Mouse (Mus musculus) right cerebral cortex, adult 18-20 months (tissue): ENCODE results near the gene Dbf4.

Experiments
- DNase-seq: peaks from one replicate; pipeline ENCODE4 v3.0.0; 2022; ENCODE audit warnings: mixed read lengths

Gene Dbf4

DNA sequence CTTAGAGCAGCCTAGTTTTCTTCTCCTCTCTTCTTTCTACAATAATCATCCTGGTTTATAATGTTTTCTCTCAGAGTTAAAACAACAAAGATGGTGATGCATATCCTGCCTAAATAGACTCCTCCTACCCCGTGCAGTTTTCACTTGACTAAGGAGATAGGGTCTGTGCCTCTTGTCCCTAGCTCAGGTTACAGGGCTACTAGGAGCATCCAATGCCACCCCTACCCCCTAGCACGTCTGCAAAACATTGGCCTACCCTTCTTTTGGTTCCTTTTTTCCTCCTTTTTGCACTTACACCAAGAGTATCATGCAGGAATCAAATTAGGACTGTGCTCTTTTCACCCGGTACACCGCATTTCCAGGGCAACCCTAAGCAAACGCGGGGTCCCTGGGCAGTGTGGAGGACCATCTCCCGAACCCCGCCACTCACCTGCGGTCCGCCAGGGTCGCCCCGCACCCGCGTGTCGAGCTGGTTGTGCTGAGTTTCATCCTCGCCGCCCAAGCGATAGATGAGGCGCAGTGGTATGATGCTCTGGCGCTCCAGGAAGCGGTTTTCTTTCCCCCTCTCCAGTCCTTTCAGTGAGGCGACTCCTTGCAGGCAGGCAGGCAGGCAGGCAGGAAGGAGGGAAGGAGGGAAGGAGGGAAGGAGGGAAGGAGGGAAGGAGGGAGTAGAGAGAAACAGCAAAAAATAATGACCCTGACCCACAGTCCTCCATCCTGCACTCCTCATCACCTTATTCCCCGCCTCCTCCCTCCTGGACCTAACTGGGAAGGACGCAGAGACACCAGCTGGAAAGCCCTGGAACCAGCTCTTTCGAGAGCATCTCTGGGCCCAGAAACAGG lies 55.5 kb downstream of the Dbf4 start:
- DNase-seq, result peak; percentile 43

DNA sequence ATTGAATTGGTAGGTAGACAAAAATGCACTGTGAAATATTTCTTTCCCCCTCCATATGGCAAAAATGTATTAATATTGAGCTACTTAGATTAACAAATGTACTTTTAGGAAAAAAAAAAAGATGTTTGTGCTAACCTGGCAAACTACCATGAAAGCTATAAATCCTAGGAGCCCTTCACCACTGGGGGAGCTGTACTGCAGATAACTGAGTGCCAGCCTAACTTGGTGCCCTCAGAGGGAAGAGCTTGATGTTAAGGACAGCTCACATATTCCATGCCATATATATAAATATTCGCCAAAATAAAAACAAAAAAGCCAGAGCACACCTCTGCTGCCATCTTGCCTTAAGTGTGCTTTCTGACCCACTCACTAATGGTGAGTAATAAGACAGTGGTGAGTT lies 60.2 kb downstream of the Dbf4 start:
- DNase-seq, result no peak

DNA sequence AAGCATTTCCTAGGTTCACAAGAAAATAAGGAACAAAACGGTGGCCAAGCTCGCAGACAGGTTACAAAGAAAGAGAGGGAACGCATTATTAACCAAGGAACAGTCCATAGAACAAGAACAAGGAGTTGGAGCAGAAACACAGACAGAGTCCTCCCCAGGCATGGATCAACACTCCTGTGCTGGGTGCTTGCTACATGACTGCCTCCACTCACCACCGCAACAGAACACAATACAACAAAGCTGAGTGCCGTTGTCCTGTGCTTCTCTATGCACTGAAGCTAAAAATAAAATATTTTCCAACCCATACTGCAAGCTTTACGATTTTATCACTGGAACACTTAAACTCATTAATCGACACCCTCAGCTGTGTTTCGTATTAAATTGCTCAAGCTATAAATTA lies 64.8 kb downstream of the Dbf4 start:
- DNase-seq, result no peak

DNA sequence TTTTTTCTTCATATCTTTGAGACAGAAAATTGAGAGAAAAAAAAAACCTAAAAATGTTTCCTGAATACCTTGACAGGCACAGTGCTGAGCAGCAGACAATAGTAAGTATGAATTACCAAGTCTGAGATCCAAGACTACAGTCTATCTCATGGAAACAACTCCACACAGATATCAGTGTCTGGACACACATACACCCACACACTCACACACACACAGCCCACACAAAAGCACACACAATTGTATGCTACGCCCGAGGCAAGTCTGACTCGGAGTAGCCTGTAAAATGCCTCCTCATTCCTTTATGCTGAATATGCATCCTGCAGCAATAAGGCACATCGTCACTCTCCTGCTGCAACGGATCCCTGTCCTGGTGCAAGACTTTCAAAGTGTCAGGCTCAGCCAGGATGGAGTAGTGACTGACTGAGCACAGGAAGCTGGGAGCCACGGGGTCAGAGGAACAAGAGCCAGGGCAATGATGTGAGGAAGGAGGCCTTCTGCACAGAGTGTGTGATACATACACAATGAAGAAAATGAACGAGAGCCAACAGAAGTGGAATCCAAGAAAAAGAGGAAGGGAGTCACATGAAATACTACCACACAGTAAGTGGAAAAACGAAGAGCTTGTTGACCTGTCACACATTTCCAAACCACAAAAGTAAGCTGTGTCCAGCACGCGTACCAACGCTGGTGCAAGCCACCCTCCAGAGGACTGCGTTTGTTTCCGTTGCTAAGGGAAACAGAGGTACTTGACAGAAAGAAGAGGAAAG lies 65.4 kb downstream of the Dbf4 start:
- DNase-seq, result no peak

DNA sequence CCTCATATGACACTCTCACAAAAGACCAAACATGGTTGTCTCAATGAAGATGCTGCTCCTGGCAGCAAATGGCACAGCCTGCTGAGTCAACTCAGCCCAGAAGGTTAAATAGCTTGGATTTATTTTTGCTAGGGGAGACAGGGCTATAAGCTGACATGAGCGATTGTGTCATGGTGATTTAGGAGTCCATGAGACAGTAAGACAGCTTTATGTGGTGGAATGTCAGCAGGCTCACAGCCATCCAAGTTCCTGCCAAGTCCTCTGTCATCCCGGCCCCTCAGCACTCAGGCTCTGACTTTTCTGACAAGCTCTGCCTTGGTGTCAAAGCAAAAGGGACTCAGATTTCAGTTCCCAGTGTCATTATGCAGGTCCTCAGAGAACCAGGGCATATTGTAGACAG lies 66.2 kb downstream of the Dbf4 start:
- DNase-seq, result no peak

DNA sequence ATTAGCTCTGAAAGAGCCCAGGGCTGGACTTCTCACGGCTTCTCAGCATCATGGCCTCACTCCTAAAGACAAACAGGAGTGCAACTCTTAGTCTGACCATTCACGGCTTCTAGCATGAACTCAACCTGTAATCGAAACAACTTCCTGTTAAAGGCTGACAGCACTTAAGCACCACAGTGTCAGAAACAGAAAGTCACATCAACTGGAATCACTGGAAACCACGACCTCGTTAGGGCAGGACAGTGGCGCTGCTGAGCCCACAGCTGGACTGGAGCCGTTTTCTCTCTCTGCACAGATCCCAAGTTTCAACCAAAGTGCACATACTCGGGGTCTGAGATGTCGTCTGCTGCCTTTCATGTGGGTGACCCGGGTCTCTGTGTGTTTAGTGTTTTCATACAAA lies 73.0 kb downstream of the Dbf4 start:
- no peak for DNase-seq
